In the genomic region with DNA sequence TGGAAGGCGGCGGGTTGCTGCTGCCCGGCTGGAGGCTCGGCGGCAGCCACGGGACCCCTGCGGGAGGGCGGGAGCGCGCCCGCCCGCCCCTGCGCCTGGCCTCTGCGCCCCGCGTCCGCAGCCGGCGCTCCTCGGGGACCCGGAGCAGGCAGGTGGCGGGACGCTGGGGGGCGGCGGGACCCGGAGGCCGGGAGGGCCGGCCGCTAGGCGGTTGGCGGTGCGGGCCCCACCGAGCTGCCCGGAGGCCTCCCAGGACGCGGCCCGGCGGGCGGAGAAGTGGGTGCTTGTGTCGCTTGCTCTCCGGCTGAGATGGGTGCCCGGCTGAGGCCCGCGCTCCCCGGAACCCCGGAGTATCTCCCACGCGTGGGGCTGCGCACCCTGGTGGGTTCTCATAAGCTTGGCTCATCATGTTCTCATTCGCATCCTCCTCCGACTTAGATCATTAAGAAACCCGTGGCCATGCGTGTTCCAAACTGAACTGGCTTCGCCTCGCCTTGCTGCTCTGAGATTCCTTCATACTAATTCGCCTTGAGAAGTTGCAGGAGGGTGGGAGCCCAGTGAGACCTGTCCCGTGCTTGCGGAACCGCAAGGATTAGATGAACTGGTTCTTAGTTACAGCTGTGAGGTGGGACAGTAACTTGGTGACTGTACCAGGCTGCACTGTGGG, we compare ENCODE assay signal across 8 mouse cellular contexts. TPM values are rescaled to one million over a fixed set of nuclear protein-coding genes. Genes with fewer than 3 reads are reported as not detected.
DNase-seq lines count a peak whose midpoint lies in the region; ATAC-seq and TF ChIP-seq lines count a peak whose summit lies in the region.

No protein-coding gene starts in this region.

- no peaks in the 10 kb centered on the region for H3K79me2 ChIP-seq in C2C12 (ENCODE audit: control insufficient read depth, insufficient read depth)

- no peaks in the 10 kb centered on the region for H3K27me3 ChIP-seq in C2C12 (ENCODE audit: control insufficient read depth, insufficient read depth, insufficient read length)
- H3K27me3 ChIP-seq in hindbrain, postnatal 0 days (ENCODE audit: insufficient read depth, low read length), result no peaks in the 10 kb centered on the region
- H3K27me3 ChIP-seq in midbrain, embryonic 14.5 days (ENCODE audit: control insufficient read depth, insufficient read depth, low read length), result no peaks in the 10 kb centered on the region
- H3K27me3 ChIP-seq in testis, adult 2 months (ENCODE audit: control insufficient read depth, insufficient read depth, low read length), result no peaks in the 10 kb centered on the region

- H3K4me3 ChIP-seq in C2C12 (ENCODE audit: insufficient read depth, poor library complexity, severe bottlenecking), result no peak overlapping the region
- H3K4me3 ChIP-seq in hindbrain, postnatal 0 days (ENCODE audit: low read length), result peak overlapping the region; percentile 76
- peak overlapping the region; percentile 77 for H3K4me3 ChIP-seq in midbrain, embryonic 14.5 days (replicated peaks; ENCODE audit: low read depth, low read length)
- H3K4me3 ChIP-seq in testis, adult 2 months (ENCODE audit: control insufficient read depth, low read depth, low read length), result peak overlapping the region; percentile 66

- peak overlapping the region; percentile 91 for H3K9ac ChIP-seq in hindbrain, postnatal 0 days (replicated peaks; ENCODE audit: low read length)
- peak overlapping the region; percentile 84 for H3K9ac ChIP-seq in midbrain, embryonic 14.5 days (replicated peaks; ENCODE audit: low read length)

- no peaks in the 10 kb centered on the region for H3K79me3 ChIP-seq in C2C12 (ENCODE audit: low read depth)

- DNase-seq in ZHBTc4 (ENCODE audit: low read depth, low spot score), result peak; percentile 64
- peak; percentile 28 for DNase-seq in forelimb bud, embryonic 11.5 days (ENCODE audit: low read depth, low spot score)
- DNase-seq in hindbrain, postnatal 0 days (ENCODE audit: low spot score), result peak; percentile 55
- peak; percentile 52 to 67 for DNase-seq in left cerebral cortex, postnatal 36 days (ENCODE audit: low spot score in 2 of 2)
- DNase-seq in midbrain, embryonic 14.5 days, result peak; percentile 69

- no peak for TF ChIP-seq CTCF in C2C12 (IDR thresholded peaks at IDR 0.05; ENCODE audit: control insufficient read depth, insufficient read depth, insufficient read length)
- TF ChIP-seq CTCF in hindbrain, postnatal 0 days (IDR thresholded peaks at IDR 0.05; ENCODE audit: low read depth), result 0 out of 2 replicates have a peak, but pooled peaks have one; percentile 16
- no peak for TF ChIP-seq CTCF in testis, adult 2 months (IDR thresholded peaks at IDR 0.05; ENCODE audit: control insufficient read depth, insufficient read depth, insufficient replicate concordance, low read depth, low read length)

- peak overlapping the region; percentile 87 for H3K27ac ChIP-seq in hindbrain, postnatal 0 days
- H3K27ac ChIP-seq in midbrain, embryonic 14.5 days (replicated peaks; ENCODE audit: low read depth, low read length), result peak overlapping the region; percentile 75
- H3K27ac ChIP-seq in testis, adult 2 months (ENCODE audit: control insufficient read depth, insufficient read depth, low read depth, low read length), result peak overlapping the region; percentile 57

- intact Hi-C loops in left cerebral cortex, postnatal 36 days (cut with DNase I), result loop anchor here (2.0 to 5.0 kb wide), 3 partner anchors 41 to 120 kb away; partner anchors contain the start of gene Togaram2

- H3ac ChIP-seq in C2C12 (ENCODE audit: control insufficient read depth, insufficient read length, low read depth), result peak overlapping the region; percentile 18

- H3K4me2 ChIP-seq in hindbrain, postnatal 0 days (ENCODE audit: low read depth, low read length), result peak overlapping the region; percentile 58
- H3K4me2 ChIP-seq in midbrain, embryonic 14.5 days (ENCODE audit: low read length), result peak overlapping the region; percentile 86

- H3K9me3 ChIP-seq in hindbrain, postnatal 0 days (ENCODE audit: low read length), result no peaks in the 10 kb centered on the region
- H3K9me3 ChIP-seq in midbrain, embryonic 14.5 days (ENCODE audit: control insufficient read depth, low read length), result 0 out of 2 replicates have a peak, but pooled peaks cover 5% of the 10 kb centered on the region

- H3K36me3 ChIP-seq in C2C12 (ENCODE audit: control insufficient read depth, insufficient read depth), result no peaks in the 10 kb centered on the region
- H3K36me3 ChIP-seq in hindbrain, postnatal 0 days (ENCODE audit: insufficient read depth, low read length), result no peaks in the 10 kb centered on the region
- no peaks in the 10 kb centered on the region for H3K36me3 ChIP-seq in midbrain, embryonic 14.5 days (ENCODE audit: control insufficient read depth, insufficient read depth, low read length)
- H3K36me3 ChIP-seq in testis, adult 2 months (ENCODE audit: control insufficient read depth, insufficient read depth, low read length), result no peaks in the 10 kb centered on the region

- ATAC-seq in hindbrain, postnatal 0 days, result peak; percentile 69
- peak; percentile 25; the same call in 1 of the 2 replicates for ATAC-seq in midbrain, embryonic 14.5 days (ENCODE audit: low FRiP score, low TSS enrichment)
- no peak for ATAC-seq in erythroid progenitor cell, adult 5-6 weeks (replicated peaks; ENCODE audit: low FRiP score, poor library complexity, severe bottlenecking)

- under 1% methylated on average over 45 of the region's 59 CpGs for WGBS in hindbrain, postnatal 0 days
- WGBS in midbrain, embryonic 14.5 days, result under 1% methylated on average over 59 of the region's 59 CpGs

- no peak for TF ChIP-seq POLR2A in testis, adult 2 months (IDR thresholded peaks at IDR 0.05; ENCODE audit: control insufficient read depth, low read depth, low read length)

- H3K4me1 ChIP-seq in hindbrain, postnatal 0 days (ENCODE audit: insufficient read depth, low read length), result peaks cover 4% of the 10 kb centered on the region; the same call in 1 of the 2 replicates
- H3K4me1 ChIP-seq in midbrain, embryonic 14.5 days (ENCODE audit: control insufficient read depth, insufficient read depth, low read length), result peaks cover 20% of the 10 kb centered on the region
- peaks cover 8% of the 10 kb centered on the region for H3K4me1 ChIP-seq in testis, adult 2 months (ENCODE audit: control insufficient read depth, insufficient read depth, low read length)

TF ChIP-seq in C2C12, 6 proteins besides CTCF, POLR2A, EP300 and RAD21:
- TF ChIP-seq MYOD1 (IDR thresholded peaks at IDR 0.05; ENCODE audit: control insufficient read depth, insufficient read length, low read depth) (no peak), FOSL1 (IDR thresholded peaks at IDR 0.05; ENCODE audit: insufficient read depth, low read length, poor library complexity, severe bottlenecking) (no peak), MYOG (IDR thresholded peaks at IDR 0.05; ENCODE audit: control insufficient read depth, extremely low read depth, insufficient read length) (no peak)

RNA-seq across cellular contexts. Expression of gene Clip4, which starts 14.6 kb away (rescaled TPM):
- 1.3 TPM for polyA plus RNA-seq in C2C12 (2012; fragmentation: generic; extraction: Trizol)
- total RNA-seq in hindbrain, postnatal 0 days (2014; rRNA removed), result 10.1 and 12.5 TPM in 2 replicates
- polyA plus RNA-seq in hindbrain, postnatal 0 days (2015; fragmentation: Nextera tagmentation; extraction: Ambion mirVana), result 15.8 and 18.9 TPM in 2 replicates
- 10 to 100 TPM; 61.6 to 72.6 TPM for total RNA-seq in left cerebral cortex, postnatal 36 days (2021)
- 12.2 and 15.8 TPM in 2 replicates for polyA plus RNA-seq in midbrain, embryonic 14.5 days (2014; fragmentation: Nextera tagmentation; extraction: Ambion mirVana)
- polyA plus RNA-seq in testis, adult 2 months (2012; rRNA removed), result 316 and 356 TPM in 2 replicates
- not detected in 2 replicates for total RNA-seq in erythroid progenitor cell, adult 5-6 weeks (2015; ENCODE audit: low replicate concordance)
- total RNA-seq in erythroid progenitor cell, adult 5-6 weeks (2017; ENCODE audit: low replicate concordance), result not detected in 2 replicates

RNA-seq across cellular contexts. Expression of gene Pcare, which starts 30.1 kb away (rescaled TPM):
- polyA plus RNA-seq in C2C12 (2012; fragmentation: generic; extraction: Trizol), result not detected
- total RNA-seq in hindbrain, postnatal 0 days (2014; rRNA removed), result not detected in 2 replicates
- polyA plus RNA-seq in hindbrain, postnatal 0 days (2015; fragmentation: Nextera tagmentation; extraction: Ambion mirVana), result not detected in 2 replicates
- total RNA-seq in left cerebral cortex, postnatal 36 days (2021), result under 1 TPM; 0.35 to 0.41 TPM
- not detected in 2 replicates for polyA plus RNA-seq in midbrain, embryonic 14.5 days (2014; fragmentation: Nextera tagmentation; extraction: Ambion mirVana)
- 1.4 and 1.8 TPM in 2 replicates for polyA plus RNA-seq in testis, adult 2 months (2012; rRNA removed)
- not detected in 2 replicates for total RNA-seq in erythroid progenitor cell, adult 5-6 weeks (2015; ENCODE audit: low replicate concordance)
- not detected in 2 replicates for total RNA-seq in erythroid progenitor cell, adult 5-6 weeks (2017; ENCODE audit: low replicate concordance)

Comparison
In these comparisons a context has a peak if more than half of its experiments do, and no peak if none do; other contexts are left out.
1. RNA of gene Clip4, which starts 14.6 kb away (polyA plus RNA-seq): 316 to 356 TPM in testis, adult 2 months; 15.8 to 18.9 TPM in hindbrain, postnatal 0 days, 12.2 to 15.8 TPM in midbrain, embryonic 14.5 days and 1.3 TPM in C2C12 (single experiment); every median in the first group is over 10 times any median in the second.
2. Peak in every context shown above with its lines, with median percentiles within 50 percentile points of each other: DNase-seq and H3K27ac ChIP-seq.